Mouse (Mus musculus) spleen, embryonic (tissue): Measurements from ENCODE around the gene Tnfsf12.

Experiments used
- CTCF ChIA-PET: fragments of 350-600 bp; sonication (Branson Sonifier 250); formaldehyde crosslinking; loops from one replicate; lab custom pipeline; 2022; lab: Charles Lee

Gene Tnfsf12

DNA sequence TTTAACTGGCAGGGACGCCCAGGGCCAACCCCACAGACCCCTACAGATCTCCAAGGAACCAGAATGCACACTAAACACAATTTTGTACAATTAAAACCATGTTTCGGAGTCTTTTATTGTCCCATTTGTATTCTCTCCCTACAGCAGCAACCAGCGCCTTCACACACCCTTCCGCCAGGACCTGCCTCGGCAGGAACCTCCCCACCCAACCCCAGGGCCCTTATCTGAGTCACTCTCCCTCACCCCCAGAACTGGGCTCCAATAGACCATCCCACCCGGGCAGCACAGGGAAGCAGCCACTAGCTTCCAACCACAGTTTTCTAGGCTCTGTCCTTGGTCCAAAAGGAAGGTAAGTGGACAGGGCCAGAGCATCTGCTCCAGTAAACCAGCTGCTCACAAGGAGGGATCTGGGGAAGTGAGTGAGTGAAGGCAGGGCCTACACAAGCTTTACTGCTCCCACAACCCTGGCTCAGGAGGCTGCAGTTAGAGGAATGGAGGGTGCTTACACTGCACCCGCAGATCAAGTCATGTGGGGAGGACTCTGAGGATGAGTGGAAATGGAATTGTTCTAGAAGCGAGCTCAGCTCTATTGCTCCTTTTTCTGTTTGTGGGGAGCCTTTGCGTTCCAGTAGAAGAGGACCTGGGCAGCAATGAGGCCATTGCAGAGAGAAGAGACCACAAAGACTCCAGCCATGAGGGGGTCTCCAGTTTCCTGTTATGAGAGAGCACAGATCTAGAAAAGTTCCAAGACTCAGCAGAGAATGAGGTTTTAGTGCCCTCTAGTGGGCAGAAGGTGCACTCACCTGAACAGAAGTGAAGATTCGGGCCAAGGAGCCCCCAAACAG, 38.8 kb downstream of the Tnfsf12 start:
- CTCF ChIA-PET: interaction anchor here (0.6 to 0.7 kb wide), 2 partner anchors 26 to 170 kb away, joined by 3 to 5 read pairs; no protein-coding TSS in a partner anchor

DNA sequence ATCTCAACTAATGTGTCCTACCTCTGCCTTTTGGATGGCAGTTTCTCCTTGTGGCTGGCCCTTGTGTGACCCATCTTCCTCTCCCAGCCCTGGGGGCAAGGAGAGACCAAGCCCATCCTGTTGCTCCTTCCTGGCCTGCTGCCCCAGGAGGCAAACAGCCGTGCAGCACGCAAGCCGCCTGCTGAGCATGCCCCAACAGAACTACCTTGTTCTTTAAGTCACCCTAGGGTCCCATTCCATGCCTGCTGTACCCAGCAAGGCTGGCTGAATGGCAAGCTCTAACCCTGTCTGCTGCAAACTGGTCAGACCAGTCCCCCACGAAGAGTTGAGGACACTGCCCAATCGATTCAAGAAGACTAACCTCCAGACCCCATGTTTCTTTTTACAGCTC, 39.6 kb downstream of the Tnfsf12 start:
- CTCF ChIA-PET: interaction anchor here (0.6 kb wide), 1 partner anchor 25 kb away, joined by 5 read pairs; no protein-coding TSS in a partner anchor

DNA sequence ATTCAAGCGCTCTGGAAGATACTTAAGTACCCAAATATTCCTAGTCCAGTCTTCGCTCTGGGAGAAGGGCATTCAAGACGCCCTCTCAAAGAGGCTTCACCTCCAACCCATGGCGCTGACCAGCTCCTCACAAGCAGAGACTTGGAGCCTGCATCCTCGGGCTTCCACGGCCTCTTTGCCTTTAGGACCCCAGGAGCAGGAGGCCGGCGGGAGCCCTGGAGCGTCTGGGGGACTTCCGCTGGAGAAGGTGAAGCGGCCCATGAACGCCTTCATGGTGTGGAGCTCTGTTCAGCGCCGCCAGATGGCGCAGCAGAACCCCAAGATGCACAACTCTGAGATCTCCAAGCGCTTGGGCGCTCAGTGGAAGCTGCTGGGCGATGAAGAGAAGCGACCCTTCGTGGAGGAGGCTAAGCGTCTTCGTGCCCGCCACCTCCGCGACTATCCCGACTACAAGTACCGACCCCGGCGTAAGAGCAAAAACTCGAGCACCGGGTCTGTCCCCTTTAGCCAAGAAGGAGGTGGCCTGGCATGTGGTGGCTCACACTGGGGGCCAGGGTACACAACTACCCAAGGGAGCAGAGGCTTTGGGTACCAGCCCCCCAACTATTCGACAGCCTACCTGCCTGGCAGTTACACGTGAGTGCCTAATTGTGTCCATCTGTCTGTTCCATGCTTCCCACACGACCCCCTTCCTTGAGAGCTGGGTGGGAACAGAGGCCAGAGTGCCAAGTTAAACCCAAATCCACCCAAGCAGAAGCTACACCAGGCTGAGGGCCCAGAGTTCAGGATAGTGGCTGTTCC, 40.2 kb downstream of the Tnfsf12 start, which contains the start of gene Sox15:
Gene Sox15, plus strand, starts transcription at position 51 of the 801 bp plus-strand sequence.
- CTCF ChIA-PET: interaction anchor here (0.6 kb wide), 1 partner anchor 194 kb away, joined by 6 read pairs; no protein-coding TSS in a partner anchor

DNA sequence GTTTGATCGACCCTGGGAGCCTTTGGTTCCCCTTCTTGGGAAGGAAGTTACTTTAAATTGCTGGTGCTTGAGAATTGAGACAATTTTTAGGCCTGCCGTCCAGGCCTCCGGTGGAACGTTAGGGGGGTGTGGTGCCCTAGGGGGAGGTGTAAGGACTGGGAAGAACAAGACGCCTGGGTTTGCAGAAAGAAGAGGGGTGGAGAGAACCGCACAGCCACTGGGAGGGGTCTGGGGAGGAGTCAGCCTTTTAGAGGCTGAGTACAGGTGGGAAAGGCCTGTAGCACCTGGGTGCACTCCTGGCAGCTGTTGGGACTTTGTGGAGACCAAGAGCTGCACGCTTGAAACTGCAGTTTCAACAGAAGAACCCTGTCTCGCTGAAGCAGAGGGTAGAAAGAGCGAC, 40.9 kb downstream of the Tnfsf12 start:
- CTCF ChIA-PET: interaction anchor here (0.6 kb wide), 1 partner anchor 193 kb away, joined by 6 read pairs; no protein-coding TSS in a partner anchor

DNA sequence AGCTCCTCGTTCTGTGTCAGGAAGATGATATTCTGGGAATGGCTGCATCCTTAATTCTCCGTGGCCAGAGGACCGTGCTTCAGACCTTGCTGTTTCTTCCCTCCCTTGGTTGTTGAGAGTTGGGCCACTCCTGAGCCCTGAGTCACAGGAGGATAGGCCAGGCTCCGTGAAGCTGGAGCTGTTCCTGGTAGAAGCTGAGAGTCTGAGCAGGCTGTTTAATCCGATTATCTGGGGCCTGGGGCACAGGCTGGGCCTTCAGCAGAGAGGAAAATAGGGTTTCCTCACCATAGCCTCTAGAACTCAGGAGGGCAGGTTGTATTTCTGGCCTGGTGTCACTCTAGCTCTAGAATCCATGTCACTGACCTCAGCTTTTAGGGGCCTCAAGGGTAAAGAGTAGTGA, 42.2 kb downstream of the Tnfsf12 start:
- CTCF ChIA-PET: interaction anchor here (0.6 kb wide), 1 partner anchor 157 kb away, joined by 8 read pairs; no protein-coding TSS in a partner anchor

GRCm38 (mm10) chr11:69645860-69646259, 49.8 kb downstream of the Tnfsf12 start:
- CTCF ChIA-PET: no interaction called here
